Mouse (Mus musculus): ENCODE measurements at regions not wholly inside any gene's neighbourhood (a gene's known extent, or its start where the extent isn't known, plus 50 kb on each side); places are given as distances from the start of the nearest gene placed in this dataset.

- TF ChIP-seq POLR2A (IDR thresholded peaks at IDR 0.05; ENCODE audit: insufficient read length, low read depth) (no peak), MAX (IDR thresholded peaks at IDR 0.05; ENCODE audit: low read depth) (no peak), MYOD1 (IDR thresholded peaks at IDR 0.05; ENCODE audit: control insufficient read depth in 1 of 3, insufficient read length in 2 of 3, low read depth in 2 of 3) (peak in 1 of 3 experiments; percentile 15), CEBPB (IDR thresholded peaks at IDR 0.05; ENCODE audit: insufficient read depth, poor library complexity, severe bottlenecking) (no peak), MYOG (IDR thresholded peaks at IDR 0.05; ENCODE audit: control insufficient read depth in 1 of 3, insufficient read depth in 1 of 3, insufficient read length in 2 of 3, low read depth in 2 of 3) (no peak), TCF12 (IDR thresholded peaks at IDR 0.05; ENCODE audit: insufficient read depth, poor library complexity, severe bottlenecking) (no peak)
Measured at GRCm38 (mm10) chr1:57214266-57214665, 163.2 kb upstream of the 1700066M21Rik start.
